Mouse (Mus musculus) stomach, postnatal 0 days (tissue): Measurements from ENCODE around the gene Lhx2. TPM values are rescaled to one million over a fixed set of nuclear protein-coding genes. Genes with fewer than 3 reads are reported as not detected.

ENCODE experiments used
- ATAC-seq: fragments of 200-750 bp; cut with Nextera tagmentation; 2 replicates; pipeline ENCODE4 v1.8.0; 2017; ENCODE audit not compliant: low FRiP score, low TSS enrichment
- DNase-seq: peaks from one replicate; pipeline ENCODE4 v3.0.0-alpha.2; 2016; ENCODE audit warnings: low spot score
- H3K27ac ChIP-seq: fragments of 300-500 bp; sonication (generic); replicated peaks from 2 replicates; pipeline ENCODE4 v1.5.1; 2014; ENCODE audit warnings: mild to moderate bottlenecking, control low read depth
- H3K27me3 ChIP-seq: fragments of 300-500 bp; sonication (generic); 2 replicates; pipeline ENCODE4 v1.6.1; 2014; ENCODE audit warnings: low read length; ENCODE audit not compliant: control insufficient read depth, insufficient read depth
- H3K36me3 ChIP-seq: fragments of 300-500 bp; sonication (generic); 2 replicates; pipeline ENCODE4 v1.6.1; 2014; ENCODE audit warnings: low read length, mixed read lengths; ENCODE audit not compliant: control insufficient read depth, insufficient read depth
- H3K4me1 ChIP-seq: fragments of 300-500 bp; sonication (generic); replicated peaks from 2 replicates; pipeline ENCODE4 v1.6.1; 2014; ENCODE audit warnings: antibody characterized with exemption; ENCODE audit not compliant: control insufficient read depth, insufficient read depth
- H3K4me2 ChIP-seq: fragments of 300-500 bp; sonication (generic); replicated peaks from 2 replicates; pipeline ENCODE4 v1.6.1; 2014; ENCODE audit warnings: low read depth, mild to moderate bottlenecking, control low read depth, moderate library complexity
- H3K4me3 ChIP-seq: fragments of 300-500 bp; sonication (generic); 2 replicates; pipeline ENCODE4 v1.5.1; 2014; ENCODE audit warnings: low read depth, low read length, control low read depth
- H3K9ac ChIP-seq: fragments of 300-500 bp; sonication (generic); 2 replicates; pipeline ENCODE4 v1.6.1; 2014; ENCODE audit warnings: mild to moderate bottlenecking, low read length, control low read depth, mixed read lengths
- H3K9me3 ChIP-seq: fragments of 300-500 bp; sonication (generic); 2 replicates; pipeline ENCODE4 v1.6.1; 2016; ENCODE audit warnings: low read length; ENCODE audit not compliant: control insufficient read depth
- CTCF ChIP-seq: IDR thresholded peaks from 2 replicates; pipeline ENCODE4 v1.5.1; 2016; ENCODE audit warnings: antibody characterized with exemption, low read depth, mild to moderate bottlenecking, moderate library complexity
- EP300 ChIP-seq: optimal IDR thresholded peaks from 2 replicates; pipeline ENCODE3; 2016; ENCODE audit warnings: antibody characterized with exemption
- WGBS: fragments of 180-500 bp; shearing (Covaris S2); extraction: QIAGEN DNeasy Blood & Tissue Kit; methylation state at CpG from one replicate; pipeline ENCODE4 v1.1.7; 2014; 5-methylcytosine and 5-hydroxymethylcytosine counted together
- polyA plus RNA-seq: library from polyadenylated mRNA; unstranded; fragments of >200 nt; fragmentation: Nextera tagmentation; extraction: Ambion mirVana; gene quantifications from 2 replicates; pipeline ENCODE4 v1.2.1, GENCODE M21; 2015

Gene Lhx2
- polyA plus RNA-seq, 1 experiment from 2014 or later = not detected

GRCm38 (mm10) chr2:38375606-38376304, 36.7 kb downstream of the Lhx2 start:
- TF ChIP-seq EP300 (no peak), CTCF (peak; percentile 90)
- H3K4me3 ChIP-seq = no peak overlapping the region
- H3K4me2 ChIP-seq = peak overlapping the region; percentile 25; the same call in 1 of the 2 replicates
- H3K4me1 ChIP-seq = no peaks in the 10 kb centered on the region
- WGBS = 4% methylated on average over 20 of the region's 20 CpGs
- H3K36me3 ChIP-seq = no peaks in the 10 kb centered on the region
- ATAC-seq (no peak), DNase-seq (peak; percentile 59)
- no peak overlapping the region for H3K9ac ChIP-seq
- H3K27me3 ChIP-seq = peaks cover 2% of the 10 kb centered on the region; the same call in 1 of the 2 replicates
- no peak overlapping the region for H3K27ac ChIP-seq
- no peaks in the 10 kb centered on the region for H3K9me3 ChIP-seq

- 79% methylated on average over 7 of the region's 7 CpGs for WGBS
- Histone ChIP-seq H3K27ac (no peak overlapping the region), H3K4me2 (no peak overlapping the region), H3K4me3 (no peak overlapping the region), H3K9me3 (no peaks in the 10 kb centered on the region), H3K27me3 (peaks cover 2% of the 10 kb centered on the region; the same call in 1 of the 2 replicates), H3K4me1 (no peaks in the 10 kb centered on the region), H3K9ac (no peak overlapping the region), H3K36me3 (no peaks in the 10 kb centered on the region)
- DNase-seq (no peak), ATAC-seq (no peak)
- no peak for TF ChIP-seq CTCF
- no peak for TF ChIP-seq EP300
Observed at GRCm38 (mm10) chr2:38377254-38377653, 38.2 kb downstream of the Lhx2 start.

- no peak for DNase-seq
Observed at GRCm38 (mm10) chr2:38378346-38378745, 39.3 kb downstream of the Lhx2 start.

GRCm38 (mm10) chr2:38378849-38379545, 39.9 kb downstream of the Lhx2 start:
- H3K27me3 ChIP-seq = peaks cover 2% of the 10 kb centered on the region; the same call in 1 of the 2 replicates
- 6% methylated on average over 29 of the region's 29 CpGs for WGBS
- ATAC-seq (peak; percentile 18; the same call in 1 of the 2 replicates), DNase-seq (no peak)
- H3K27ac ChIP-seq = no peak overlapping the region
- H3K4me3 ChIP-seq = no peak overlapping the region
- H3K36me3 ChIP-seq = no peaks in the 10 kb centered on the region
- no peak overlapping the region for H3K9ac ChIP-seq
- H3K4me1 ChIP-seq = no peaks in the 10 kb centered on the region
- 0 out of 2 replicates have a peak overlapping the region, but pooled peaks have one; percentile 17 for H3K4me2 ChIP-seq
- TF ChIP-seq EP300 (no peak), CTCF (no peak)
- H3K9me3 ChIP-seq = no peaks in the 10 kb centered on the region

More at GRCm38 (mm10) chr2:38378346-38378745, 39.3 kb downstream of the Lhx2 start:
- 16% methylated on average over 5 of the region's 5 CpGs for WGBS
- Histone ChIP-seq H3K36me3 (no peaks in the 10 kb centered on the region), H3K9me3 (no peaks in the 10 kb centered on the region), H3K27ac (no peak overlapping the region), H3K9ac (no peak overlapping the region), H3K4me2 (no peak overlapping the region), H3K27me3 (peaks cover 2% of the 10 kb centered on the region; the same call in 1 of the 2 replicates), H3K4me1 (no peaks in the 10 kb centered on the region), H3K4me3 (no peak overlapping the region)
- ATAC-seq = no peak
- TF ChIP-seq CTCF (peak; percentile 75), EP300 (no peak)

- no peak overlapping the region for H3K4me3 ChIP-seq
- no peak for TF ChIP-seq CTCF
- no peak for TF ChIP-seq EP300
- peaks cover 2% of the 10 kb centered on the region; the same call in 1 of the 2 replicates for H3K27me3 ChIP-seq
- H3K4me2 ChIP-seq = no peak overlapping the region
- H3K4me1 ChIP-seq = no peaks in the 10 kb centered on the region
- 6% methylated on average over 4 of the region's 4 CpGs for WGBS
- H3K27ac ChIP-seq = no peak overlapping the region
- DNase-seq (no peak), ATAC-seq (no peak)
- no peak overlapping the region for H3K9ac ChIP-seq
- H3K9me3 ChIP-seq = no peaks in the 10 kb centered on the region
- no peaks in the 10 kb centered on the region for H3K36me3 ChIP-seq
Observed at GRCm38 (mm10) chr2:38379546-38379870, 40.4 kb downstream of the Lhx2 start.
